Mouse (Mus musculus): ENCODE results near the gene Exoc3l.

DNA sequence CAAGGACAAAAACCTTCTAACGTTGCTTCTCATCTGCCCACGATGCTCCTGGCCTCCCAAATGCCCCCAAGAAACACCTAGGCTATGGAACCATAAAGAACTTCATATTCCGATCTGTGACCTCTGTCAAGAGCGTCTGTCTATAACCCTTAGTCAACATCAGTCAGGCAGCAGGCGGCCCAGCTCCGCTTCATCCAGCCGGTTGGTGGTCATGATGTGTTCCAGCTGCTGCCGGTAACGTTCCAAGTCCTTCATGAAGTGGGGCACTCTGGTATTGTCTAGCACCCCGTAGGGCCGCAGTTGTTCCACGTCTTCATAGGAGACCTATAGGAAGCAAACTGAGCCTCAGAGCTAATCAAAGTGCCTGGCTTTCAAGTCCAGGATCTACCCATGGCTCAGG, 14.1 kb downstream of the Exoc3l start:
- TF ChIP-seq POLR2A (IDR thresholded peaks at IDR 0.05; ENCODE audit: borderline replicate concordance, extremely low read depth, low read depth, low read length) (no peak), CTCF (IDR thresholded peaks at IDR 0.05; ENCODE audit: insufficient read depth, low read length) (no peak)
